In the genomic region with DNA sequence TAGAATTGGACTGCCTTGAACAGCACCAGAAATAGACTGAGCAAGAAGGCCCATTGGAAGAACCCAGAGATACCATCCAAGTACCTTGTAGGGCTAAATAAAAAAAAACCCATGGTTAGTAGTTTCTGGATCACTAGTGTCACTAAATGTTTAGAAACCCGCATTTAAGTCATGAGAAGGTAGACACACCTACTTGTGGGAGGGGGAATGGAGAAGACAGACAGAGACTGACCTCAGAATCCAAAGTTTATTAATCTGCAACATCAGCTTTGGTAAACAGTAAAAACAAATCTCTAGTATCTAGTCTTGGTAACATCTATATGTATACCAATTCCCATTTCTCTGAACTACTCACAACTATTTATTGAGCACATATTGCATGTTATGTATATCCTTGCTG, we compare ENCODE assay signal across 27 mouse cellular contexts. TPM values are rescaled to one million over a fixed set of nuclear protein-coding genes. Genes with fewer than 3 reads are reported as not detected.
DNase-seq lines count a peak whose midpoint lies in the region; ATAC-seq and TF ChIP-seq lines count a peak whose summit lies in the region.
"Had no signal": no experiment of that assay in that cellular context is flagged by ENCODE, and none has a peak within 500 bp of the region (broad histone marks: within the 10 kb centered on the region; RNA-seq: fewer than 3 reads in every experiment).

Cyp4a14 (minus strand) TSS at position 142 of the 400 bp plus-strand sequence.

- no peak for TF ChIP-seq CTCF in liver, postnatal 0 days (IDR thresholded peaks at IDR 0.05; ENCODE audit: low read depth)

- peak within 1 kb of the TSS; percentile 27 for H3K4me3 ChIP-seq in liver, postnatal 0 days (ENCODE audit: low read depth, low read length)
- H3K4me3 ChIP-seq: embryonic facial prominence, embryonic 13.5 days; embryonic facial prominence, embryonic 15.5 days; erythroblast, embryonic 14.5 days; forebrain, embryonic 10.5 days; forebrain, embryonic 12.5 days had no signal

- peak within 1 kb of the TSS; percentile 43 for H3K4me2 ChIP-seq in liver, postnatal 0 days (ENCODE audit: low read depth, low read length)
- H3K4me2 ChIP-seq: embryonic facial prominence, embryonic 13.5 days; embryonic facial prominence, embryonic 15.5 days; forebrain, embryonic 12.5 days had no signal

- no peaks in the 10 kb centered on the region for H3K27me3 ChIP-seq in liver, postnatal 0 days (ENCODE audit: insufficient read depth, low read length)
- H3K27me3 ChIP-seq: embryonic facial prominence, embryonic 13.5 days; embryonic facial prominence, embryonic 15.5 days; forebrain, embryonic 12.5 days had no signal

- WGBS in liver, postnatal 0 days (ENCODE audit: insufficient replicate concordance): 75% methylated on average over 1 of the region's 1 CpGs

- DNase-seq in adrenal gland, postnatal 14 days: no peak
- no peak for DNase-seq in adrenal gland, adult 8-10 months
- DNase-seq in kidney, postnatal 14 days: peak; percentile 24
- DNase-seq in kidney, postnatal 25 days: no peak
- no peak for DNase-seq in liver, postnatal 0 days
- no peak for DNase-seq in liver
- DNase-seq: adrenal gland, postnatal 25 days; cerebellum, adult 11 months; cerebellum, adult 18-20 months; cerebellum, adult 8-10 months; cerebellum, adult 9-11 months; cerebellum, postnatal 14 days; cerebellum, postnatal 36 days; embryo, embryonic 11 days had no signal

- H3K27ac ChIP-seq in liver, postnatal 0 days (ENCODE audit: low read depth): peak within 1 kb of the TSS; percentile 88
- H3K27ac ChIP-seq: embryonic facial prominence, embryonic 13.5 days; embryonic facial prominence, embryonic 15.5 days; forebrain, embryonic 10.5 days; forebrain, embryonic 12.5 days had no signal

- H3K9ac ChIP-seq in liver, postnatal 0 days (replicated peaks): peak within 1 kb of the TSS; percentile 60
- H3K9ac ChIP-seq: embryonic facial prominence, embryonic 13.5 days; embryonic facial prominence, embryonic 15.5 days; forebrain, embryonic 12.5 days had no signal

- H3K36me3 ChIP-seq in liver, postnatal 0 days (replicated peaks; ENCODE audit: insufficient read depth, low read length): no peaks in the 10 kb centered on the region
- H3K36me3 ChIP-seq: embryonic facial prominence, embryonic 13.5 days; embryonic facial prominence, embryonic 15.5 days; forebrain, embryonic 10.5 days; forebrain, embryonic 12.5 days had no signal

- peak; percentile 43 for ATAC-seq in liver, postnatal 0 days
- ATAC-seq: forebrain, embryonic 14.5 days; forebrain, embryonic 16.5 days had no signal

- H3K9me3 ChIP-seq in liver, postnatal 0 days (ENCODE audit: low read length): no peaks in the 10 kb centered on the region
- H3K9me3 ChIP-seq: embryonic facial prominence, embryonic 13.5 days; embryonic facial prominence, embryonic 15.5 days; forebrain, embryonic 10.5 days; forebrain, embryonic 12.5 days had no signal

- H3K4me1 ChIP-seq in liver, postnatal 0 days (ENCODE audit: insufficient read depth): no peaks in the 10 kb centered on the region
- H3K4me1 ChIP-seq: embryonic facial prominence, embryonic 13.5 days; embryonic facial prominence, embryonic 15.5 days; forebrain, embryonic 10.5 days; forebrain, embryonic 12.5 days had no signal

- TF ChIP-seq EP300 in liver, postnatal 0 days (IDR thresholded peaks at IDR 0.05; ENCODE audit: low read depth): no peak

RNA-seq across cellular contexts. Expression of gene Cyp4a14, which starts in this region (rescaled TPM):
- total RNA-seq in adrenal gland, postnatal 14 days (2021): 2.8 and 25.3 TPM in 2 replicates
- total RNA-seq in adrenal gland, adult 8-10 months (2022): under 1 TPM in 2 of 4 experiments, not detected in 2; 0.14 to 0.62 TPM
- polyA plus RNA-seq in liver, postnatal 0 days (2015; fragmentation: Nextera tagmentation; extraction: Ambion mirVana): 935 and 984 TPM in 2 replicates
- total RNA-seq: adrenal gland, postnatal 25 days; common myeloid progenitor, adult 5-6 weeks; ES-E14; MEL had no signal
- polyA plus RNA-seq: brain, embryonic 14.5 days; C2C12; embryonic facial prominence, embryonic 11.5 days; embryonic facial prominence, embryonic 13.5 days; embryonic facial prominence, embryonic 15.5 days; erythroblast, embryonic 14.5 days; forebrain, embryonic 10.5 days; forebrain, embryonic 12.5 days; forebrain, embryonic 14.5 days; forebrain, embryonic 16.5 days had no signal
